Mouse (Mus musculus) embryonic fibroblast, embryonic 13.5 days (primary cell): ENCODE results near the gene Hkdc1.

Experiments used
- CTCF ChIP-seq: IDR thresholded peaks from 2 replicates; pipeline ENCODE4 v1.5.1; 2011; ENCODE audit warnings: mild to moderate bottlenecking, control low read depth, low read length, moderate library complexity, borderline replicate concordance; ENCODE audit not compliant: insufficient read depth
- POLR2A ChIP-seq: IDR thresholded peaks from 2 replicates; pipeline ENCODE4 v1.6.1; 2011; ENCODE audit warnings: low read depth, mild to moderate bottlenecking, control low read depth, low read length, moderate library complexity

- TF ChIP-seq POLR2A (no peak), CTCF (no peak)
Measured at GRCm38 (mm10) chr10:62338176-62338575, 84.1 kb downstream of the Hkdc1 start.
